9 mouse cellular contexts compared by ENCODE assay signal in the genomic region with DNA sequence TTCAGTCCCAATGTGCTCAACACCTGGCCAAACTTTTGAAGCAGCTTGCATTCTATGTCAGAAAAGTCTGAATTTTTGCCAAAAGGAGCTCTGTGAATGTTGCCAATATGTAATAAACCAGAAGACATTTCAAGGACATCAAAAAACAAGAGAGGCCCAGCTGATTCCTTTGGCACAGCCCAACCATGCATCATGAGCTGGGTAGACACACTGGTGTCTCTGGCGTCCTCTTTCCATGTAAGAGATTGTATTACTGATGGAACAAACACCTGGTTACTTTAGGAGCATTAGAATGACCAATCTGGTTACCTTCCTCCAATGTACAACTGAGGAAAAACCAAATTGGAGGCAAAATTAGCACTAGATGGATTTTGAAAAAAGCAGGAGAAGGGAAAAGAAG. TPM values are rescaled to one million over a fixed set of nuclear protein-coding genes. Genes with fewer than 3 reads are reported as not detected.
DNase-seq lines count a peak whose midpoint lies in the region; ATAC-seq and TF ChIP-seq lines count a peak whose summit lies in the region.
"Had no signal": no experiment of that assay in that cellular context is flagged by ENCODE, and none has a peak within 500 bp of the region (broad histone marks: within the 10 kb centered on the region; RNA-seq: fewer than 3 reads in every experiment).

No protein-coding gene starts in this region.

- no peak for TF ChIP-seq CTCF in liver, postnatal 0 days (IDR thresholded peaks at IDR 0.05; ENCODE audit: low read depth)

- no peaks in the 10 kb centered on the region for H3K9me3 ChIP-seq in neural tube, embryonic 11.5 days (ENCODE audit: control insufficient read depth, low read length)
- no peaks in the 10 kb centered on the region for H3K9me3 ChIP-seq in hindbrain, embryonic 12.5 days (replicated peaks)
- H3K9me3 ChIP-seq in liver, postnatal 0 days (ENCODE audit: low read length), result no peaks in the 10 kb centered on the region
- H3K9me3 ChIP-seq in kidney, embryonic 15.5 days (replicated peaks), result no peaks in the 10 kb centered on the region

- H3K9ac ChIP-seq in neural tube, embryonic 11.5 days (ENCODE audit: low read length), result no peak overlapping the region
- H3K9ac ChIP-seq in hindbrain, embryonic 12.5 days, result peak overlapping the region; percentile 3; the same call in 1 of the 2 replicates
- H3K9ac ChIP-seq in liver, postnatal 0 days (replicated peaks), result no peak overlapping the region
- H3K9ac ChIP-seq in kidney, embryonic 15.5 days, result no peak overlapping the region

- WGBS in neural tube, embryonic 11.5 days, result 33% methylated on average over 1 of the region's 1 CpGs
- 32% methylated on average over 1 of the region's 1 CpGs for WGBS in hindbrain, embryonic 12.5 days
- WGBS in liver, postnatal 0 days (ENCODE audit: insufficient replicate concordance), result 32% methylated on average over 1 of the region's 1 CpGs
- 38% methylated on average over 1 of the region's 1 CpGs for WGBS in kidney, embryonic 15.5 days

- no peaks in the 10 kb centered on the region for H3K36me3 ChIP-seq in neural tube, embryonic 11.5 days (ENCODE audit: control insufficient read depth, insufficient read depth, low read length)
- H3K36me3 ChIP-seq in hindbrain, embryonic 12.5 days, result 0 out of 2 replicates have a peak, but pooled peaks cover 9% of the 10 kb centered on the region
- H3K36me3 ChIP-seq in liver, postnatal 0 days (replicated peaks; ENCODE audit: insufficient read depth, low read length), result no peaks in the 10 kb centered on the region
- H3K36me3 ChIP-seq in kidney, embryonic 15.5 days, result no peaks in the 10 kb centered on the region

- DNase-seq in neural tube, embryonic 11.5 days (ENCODE audit: low spot score), result no peak
- no peak for DNase-seq in neural tube, embryonic 10.5 days (ENCODE audit: extremely low spot score, low spot score)
- no peak for DNase-seq in liver, postnatal 0 days
- no peak for DNase-seq in frontal cortex, postnatal 10 days (ENCODE audit: low spot score in 2 of 2)
- no peak for DNase-seq in spleen, postnatal 14 days (ENCODE audit: low spot score in 2 of 2)
- DNase-seq in spleen, adult 18-20 months, result no peak
- DNase-seq: lung, postnatal 36 days had no signal

- H3K4me1 ChIP-seq in neural tube, embryonic 11.5 days (ENCODE audit: control insufficient read depth, insufficient read depth, low read length), result peaks cover 61% of the 10 kb centered on the region
- H3K4me1 ChIP-seq in hindbrain, embryonic 12.5 days, result peaks cover 69% of the 10 kb centered on the region
- peaks cover 23% of the 10 kb centered on the region; the same call in 1 of the 2 replicates for H3K4me1 ChIP-seq in liver, postnatal 0 days (ENCODE audit: insufficient read depth)
- peaks cover 79% of the 10 kb centered on the region for H3K4me1 ChIP-seq in kidney, embryonic 15.5 days

- no peaks in the 10 kb centered on the region for H3K27me3 ChIP-seq in neural tube, embryonic 11.5 days (ENCODE audit: control insufficient read depth, insufficient read depth, low read length)
- H3K27me3 ChIP-seq in hindbrain, embryonic 12.5 days, result no peaks in the 10 kb centered on the region
- H3K27me3 ChIP-seq in liver, postnatal 0 days (ENCODE audit: insufficient read depth, low read length), result no peaks in the 10 kb centered on the region
- H3K27me3 ChIP-seq in kidney, embryonic 15.5 days, result no peaks in the 10 kb centered on the region

- H3K27ac ChIP-seq in neural tube, embryonic 11.5 days (ENCODE audit: low read depth, low read length), result no peak overlapping the region
- peak overlapping the region; percentile 50 for H3K27ac ChIP-seq in hindbrain, embryonic 12.5 days
- H3K27ac ChIP-seq in liver, postnatal 0 days (ENCODE audit: low read depth), result peak overlapping the region; percentile 55; the same call in 1 of the 2 replicates
- H3K27ac ChIP-seq in kidney, embryonic 15.5 days, result no peak overlapping the region

- H3K4me3 ChIP-seq in neural tube, embryonic 11.5 days (ENCODE audit: low read depth, low read length), result peak overlapping the region; percentile 10
- H3K4me3 ChIP-seq in hindbrain, embryonic 12.5 days, result peak overlapping the region; percentile 44
- H3K4me3 ChIP-seq in liver, postnatal 0 days (ENCODE audit: low read depth, low read length), result no peak overlapping the region
- no peak overlapping the region for H3K4me3 ChIP-seq in kidney, embryonic 15.5 days (replicated peaks)

- TF ChIP-seq EP300 in liver, postnatal 0 days (IDR thresholded peaks at IDR 0.05; ENCODE audit: low read depth), result no peak

- ATAC-seq in neural tube, embryonic 11.5 days (ENCODE audit: insufficient read depth, low FRiP score, low TSS enrichment), result no peak
- no peak for ATAC-seq in hindbrain, embryonic 12.5 days (ENCODE audit: low FRiP score)
- ATAC-seq in liver, postnatal 0 days, result no peak
- ATAC-seq in kidney, embryonic 15.5 days (replicated peaks; ENCODE audit: low FRiP score), result no peak

- H3K4me2 ChIP-seq in neural tube, embryonic 11.5 days (ENCODE audit: low read depth), result peak overlapping the region; percentile 71
- peak overlapping the region; percentile 71 for H3K4me2 ChIP-seq in hindbrain, embryonic 12.5 days (replicated peaks)
- peak overlapping the region; percentile 50 for H3K4me2 ChIP-seq in liver, postnatal 0 days (ENCODE audit: low read depth, low read length)
- no peak overlapping the region for H3K4me2 ChIP-seq in kidney, embryonic 15.5 days

RNA-seq across cellular contexts. Expression of gene Rnd3, which starts 6.5 kb away (rescaled TPM):
- polyA plus RNA-seq in neural tube, embryonic 11.5 days (2014; fragmentation: Nextera tagmentation; extraction: Ambion mirVana), result 261 and 278 TPM in 2 replicates
- 321 and 363 TPM in 2 replicates for polyA plus RNA-seq in hindbrain, embryonic 12.5 days (2016; fragmentation: Nextera tagmentation; extraction: Ambion mirVana)
- 12.1 and 13.6 TPM in 2 replicates for polyA plus RNA-seq in liver, postnatal 0 days (2015; fragmentation: Nextera tagmentation; extraction: Ambion mirVana)
- polyA plus RNA-seq in kidney, embryonic 15.5 days (2015; fragmentation: Nextera tagmentation; extraction: Ambion mirVana), result 41.6 and 43.5 TPM in 2 replicates

Comparison
In these comparisons a context has a peak if more than half of its experiments do, and no peak if none do; other contexts are left out.
1. H3K27ac ChIP-seq: peak in hindbrain, embryonic 12.5 days (single experiment) and liver, postnatal 0 days (single experiment); none in neural tube, embryonic 11.5 days (single experiment) and kidney, embryonic 15.5 days (single experiment).
2. H3K4me3 ChIP-seq: peak in neural tube, embryonic 11.5 days (single experiment) and hindbrain, embryonic 12.5 days (single experiment); none in liver, postnatal 0 days (single experiment) and kidney, embryonic 15.5 days (single experiment).